Mouse (Mus musculus) liver, postnatal 0 days (tissue): ENCODE measurements around the gene Ehd4.

ENCODE experiments used
- CTCF ChIP-seq: sonication (generic); IDR thresholded peaks from 2 replicates; pipeline ENCODE4 v1.5.1; 2016; ENCODE audit warnings: antibody characterized with exemption, low read depth
- EP300 ChIP-seq: IDR thresholded peaks from 2 replicates; pipeline ENCODE4 v1.6.1; 2016; ENCODE audit warnings: antibody characterized with exemption, low read depth, mild to moderate bottlenecking

DNA sequence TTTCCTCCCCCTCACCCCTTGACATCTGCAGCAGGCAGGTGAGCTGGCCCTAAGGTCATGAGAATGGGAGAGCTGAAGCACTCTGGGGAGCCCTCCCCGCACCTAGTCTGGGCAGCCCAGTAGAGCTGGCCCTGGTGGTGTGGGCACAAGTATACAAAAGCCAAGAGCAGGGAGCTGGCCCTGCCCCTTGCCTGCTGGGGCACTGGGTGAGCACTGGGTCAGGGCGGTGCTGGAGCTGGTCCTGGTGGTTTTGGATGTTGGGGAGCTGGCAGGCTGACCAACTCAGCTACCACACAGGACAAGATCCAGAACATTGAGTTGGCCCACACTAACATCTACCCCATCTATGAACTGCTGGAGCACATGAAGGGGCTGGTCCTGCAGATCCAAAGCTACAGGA lies 5.0 kb upstream of the Ehd4 start:
- TF ChIP-seq CTCF (no peak), EP300 (no peak)
